Mouse (Mus musculus) frontal cortex, postnatal 36 days (tissue): Measurements from ENCODE around the gene Trmt1.

Experiments
- DNase-seq, 2 experiments: peaks; one replicate each; pipeline ENCODE4 v3.0.0; 2022; ENCODE audit warnings: low spot score in 2 of 2

Trmt1 gene

DNA sequence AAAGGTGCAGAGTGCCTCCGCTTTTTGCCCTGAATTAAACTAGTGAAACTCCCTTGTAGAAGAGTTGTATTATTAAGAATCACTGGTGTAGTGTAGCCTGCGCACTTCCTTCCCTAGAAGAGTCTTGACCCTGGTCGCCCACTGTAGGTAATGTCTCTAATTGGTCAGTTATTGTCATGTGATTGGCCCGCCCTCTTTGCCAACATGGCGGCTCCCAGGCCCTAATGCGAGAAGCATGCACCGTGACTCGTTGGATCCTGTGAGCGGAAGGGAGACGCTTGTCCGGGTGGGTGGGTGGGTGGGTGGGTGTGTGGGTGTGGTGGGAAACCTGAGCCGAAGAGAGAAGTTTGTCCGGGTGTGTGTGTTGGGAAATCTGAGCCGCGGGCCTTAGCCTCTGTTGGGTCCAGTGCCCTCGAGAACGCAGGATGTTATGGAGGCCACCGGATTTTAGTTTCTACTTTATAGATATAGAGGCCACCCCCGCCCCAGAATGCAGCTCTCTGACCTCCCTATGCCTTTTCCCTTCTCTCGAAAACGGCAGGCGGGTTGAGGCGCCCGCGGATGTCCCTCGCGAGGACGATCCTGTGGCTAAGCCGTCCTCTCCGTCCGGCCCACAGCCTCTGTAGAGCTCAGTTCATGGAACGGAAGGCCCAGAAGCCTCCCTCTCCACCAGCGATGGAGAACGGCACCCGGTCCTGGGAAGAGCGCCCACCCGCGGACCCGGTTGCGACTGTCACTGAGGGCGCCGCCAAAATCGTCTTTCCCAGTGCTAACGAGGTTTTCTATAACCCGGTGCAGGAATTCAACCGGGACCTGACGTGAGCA is 3.2 kb downstream of the Trmt1 start:
- peak; percentile 91 to 94 for DNase-seq

DNA sequence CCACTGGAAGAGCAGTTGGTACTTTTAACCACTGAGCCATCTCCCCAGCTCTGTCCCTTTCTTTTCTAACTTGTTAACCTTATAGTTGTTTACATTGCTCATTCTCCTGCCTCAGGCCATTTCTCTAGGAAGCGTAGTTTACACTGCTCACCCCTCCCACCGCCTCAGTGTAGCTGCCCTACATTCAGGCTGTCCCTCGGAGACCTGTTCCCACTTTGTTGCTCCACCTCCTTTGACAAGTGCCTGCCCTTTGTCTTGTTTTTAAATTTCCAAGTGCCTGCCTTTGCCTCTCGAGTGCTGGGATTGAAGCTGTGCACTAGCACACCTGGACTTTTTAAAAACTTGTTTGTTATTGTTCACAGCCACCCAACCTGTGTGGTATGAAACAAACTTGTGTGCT is 7.2 kb downstream of the Trmt1 start:
- DNase-seq: no peak

DNA sequence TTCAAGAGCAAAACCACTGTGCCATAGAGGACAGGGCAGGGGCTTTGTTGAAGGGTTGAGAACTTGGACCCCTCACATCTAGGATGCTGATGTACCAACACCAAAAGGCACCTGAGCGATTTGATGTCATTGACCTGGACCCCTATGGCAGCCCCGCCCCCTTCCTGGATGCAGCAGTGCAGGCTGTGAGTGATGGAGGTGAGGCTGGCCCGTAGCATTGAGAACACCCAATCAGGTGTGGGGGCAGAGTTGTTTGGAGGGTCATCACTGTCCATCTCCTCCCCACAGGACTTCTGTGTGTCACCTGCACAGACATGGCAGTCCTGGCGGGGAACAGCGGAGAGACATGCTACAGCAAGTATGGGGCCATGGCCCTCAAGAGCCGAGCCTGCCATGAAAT is 9.0 kb downstream of the Trmt1 start:
- no peak for DNase-seq

DNA sequence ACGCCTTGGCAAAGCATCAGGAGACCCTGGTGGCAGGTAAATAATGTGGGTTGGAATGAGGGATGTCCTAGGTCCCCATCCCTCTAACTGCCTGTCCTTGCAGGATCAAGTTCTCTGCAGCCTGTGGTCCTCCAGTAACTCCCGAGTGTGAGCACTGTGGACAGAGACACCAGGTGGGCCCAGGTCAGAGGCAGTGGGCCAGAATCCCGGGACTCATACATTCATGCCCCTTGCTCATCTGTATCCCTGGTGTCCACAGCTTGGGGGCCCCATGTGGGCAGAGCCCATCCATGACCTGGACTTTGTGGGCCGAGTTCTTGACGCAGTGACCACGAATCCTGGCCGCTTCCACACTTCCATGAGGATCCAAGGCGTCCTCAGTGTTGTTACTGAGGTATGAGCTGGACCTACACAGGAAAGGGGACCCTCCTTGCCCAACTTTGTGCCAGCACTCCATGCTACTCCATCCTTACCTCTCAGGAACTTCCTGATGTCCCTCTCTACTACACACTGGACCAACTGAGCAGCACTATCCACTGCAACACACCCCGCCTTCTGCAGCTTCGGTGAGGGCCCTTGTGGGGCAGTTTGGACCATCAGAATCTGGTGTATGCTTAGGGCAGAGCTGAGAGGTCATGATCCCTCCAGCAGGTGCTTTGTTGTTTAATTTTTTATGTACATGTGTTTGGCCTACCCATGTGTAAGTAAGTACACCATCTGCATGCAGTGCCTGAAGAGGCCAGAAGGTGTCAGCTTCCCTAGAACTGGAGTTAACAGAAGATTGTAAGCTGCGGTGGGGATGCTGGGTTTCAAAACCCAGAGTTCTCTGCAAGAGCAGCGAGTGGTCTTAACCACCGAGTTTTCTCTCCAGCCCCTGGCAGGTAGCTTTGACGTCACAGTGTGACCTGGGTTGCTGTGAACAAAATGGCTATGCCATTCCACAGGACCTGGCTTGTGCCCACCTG is 11.3 kb downstream of the Trmt1 start:
- no peak for DNase-seq

DNA sequence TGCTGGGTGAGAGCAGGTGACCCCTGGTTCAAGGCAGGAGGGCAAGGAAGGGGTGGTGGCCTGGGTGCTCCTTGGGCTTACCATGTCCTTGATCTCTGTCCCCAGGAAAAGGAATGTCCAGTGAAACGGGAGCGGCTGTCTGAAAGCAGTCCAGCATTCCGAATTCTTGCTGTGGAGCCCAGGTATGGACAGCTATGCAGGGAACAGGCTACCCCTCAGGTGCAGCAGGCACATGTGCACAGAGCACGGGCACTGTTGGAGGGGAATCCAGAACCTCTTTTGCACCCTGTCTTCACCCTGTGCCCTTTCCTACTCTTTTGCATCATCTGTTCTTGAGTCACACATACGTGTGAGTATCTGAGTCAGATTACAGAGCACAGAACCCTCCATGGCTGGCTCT is 12.2 kb downstream of the Trmt1 start:
- no peak for DNase-seq

DNA sequence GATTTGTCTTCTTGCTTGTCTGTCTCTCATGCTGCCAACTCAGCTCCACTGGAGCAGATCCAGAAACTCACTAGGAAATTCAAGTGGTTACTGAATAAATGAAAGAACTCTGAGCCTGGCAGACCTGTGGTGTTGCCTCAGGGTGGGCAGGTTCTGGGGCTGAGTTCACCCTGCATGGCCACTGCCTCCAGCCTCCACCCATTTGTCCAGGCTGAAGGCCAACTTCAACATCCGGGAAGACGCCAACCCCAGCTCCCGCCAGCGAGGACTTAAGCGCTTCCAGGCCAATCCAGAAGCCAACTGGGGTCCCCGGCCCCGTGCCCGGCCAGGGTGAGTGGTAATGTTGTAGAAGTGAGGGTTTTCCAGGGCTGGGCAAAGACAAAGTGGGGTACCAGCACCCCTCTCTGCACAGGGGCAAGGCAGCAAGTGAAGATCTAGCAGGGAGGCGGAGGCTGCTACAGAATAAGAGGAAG is 12.9 kb downstream of the Trmt1 start:
- no peak for DNase-seq

DNA sequence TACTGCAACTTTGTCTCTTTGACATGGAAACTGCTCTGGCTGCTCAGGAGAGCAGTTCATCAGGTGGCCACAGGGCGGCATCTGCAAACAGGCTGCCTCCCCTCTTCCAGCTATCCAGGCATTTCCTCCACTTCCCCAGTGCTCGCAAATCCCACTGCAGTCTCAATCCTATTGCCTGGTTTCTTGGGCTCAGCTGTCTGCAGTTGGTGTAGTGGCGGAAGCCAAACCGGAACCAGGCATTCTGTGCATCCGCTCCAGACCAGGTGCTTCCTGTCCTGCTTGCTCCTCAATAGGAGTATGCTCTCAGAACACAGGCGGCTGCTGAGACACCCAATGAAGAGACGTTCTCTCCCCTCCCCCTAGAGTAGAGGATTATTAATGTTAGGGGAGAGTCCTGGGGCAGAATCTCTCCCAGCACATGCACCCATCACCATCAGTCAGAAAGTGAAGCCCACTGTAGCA is 13.8 kb downstream of the Trmt1 start:
- peak in 1 of 2 experiments; percentile 74 for DNase-seq

DNA sequence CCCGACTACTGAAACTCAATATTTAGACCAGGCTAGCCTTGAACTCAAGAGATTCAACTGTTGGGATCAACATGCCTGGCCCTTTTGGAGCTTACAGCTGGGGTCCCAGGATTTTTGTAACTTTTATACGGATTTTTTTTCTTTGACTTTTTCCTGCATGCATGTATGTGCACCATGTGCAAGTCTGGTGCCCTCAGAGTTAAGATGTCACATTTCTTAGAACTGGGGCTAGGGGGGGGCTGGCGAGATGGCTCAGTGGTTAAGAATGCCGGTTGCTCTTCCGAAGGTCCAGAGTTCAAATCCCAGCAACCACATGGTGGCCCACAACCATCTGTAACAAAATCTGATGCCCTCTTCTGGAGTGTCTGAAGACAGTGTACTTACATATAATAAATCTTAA is 14.4 kb downstream of the Trmt1 start:
- DNase-seq: no peak

DNA sequence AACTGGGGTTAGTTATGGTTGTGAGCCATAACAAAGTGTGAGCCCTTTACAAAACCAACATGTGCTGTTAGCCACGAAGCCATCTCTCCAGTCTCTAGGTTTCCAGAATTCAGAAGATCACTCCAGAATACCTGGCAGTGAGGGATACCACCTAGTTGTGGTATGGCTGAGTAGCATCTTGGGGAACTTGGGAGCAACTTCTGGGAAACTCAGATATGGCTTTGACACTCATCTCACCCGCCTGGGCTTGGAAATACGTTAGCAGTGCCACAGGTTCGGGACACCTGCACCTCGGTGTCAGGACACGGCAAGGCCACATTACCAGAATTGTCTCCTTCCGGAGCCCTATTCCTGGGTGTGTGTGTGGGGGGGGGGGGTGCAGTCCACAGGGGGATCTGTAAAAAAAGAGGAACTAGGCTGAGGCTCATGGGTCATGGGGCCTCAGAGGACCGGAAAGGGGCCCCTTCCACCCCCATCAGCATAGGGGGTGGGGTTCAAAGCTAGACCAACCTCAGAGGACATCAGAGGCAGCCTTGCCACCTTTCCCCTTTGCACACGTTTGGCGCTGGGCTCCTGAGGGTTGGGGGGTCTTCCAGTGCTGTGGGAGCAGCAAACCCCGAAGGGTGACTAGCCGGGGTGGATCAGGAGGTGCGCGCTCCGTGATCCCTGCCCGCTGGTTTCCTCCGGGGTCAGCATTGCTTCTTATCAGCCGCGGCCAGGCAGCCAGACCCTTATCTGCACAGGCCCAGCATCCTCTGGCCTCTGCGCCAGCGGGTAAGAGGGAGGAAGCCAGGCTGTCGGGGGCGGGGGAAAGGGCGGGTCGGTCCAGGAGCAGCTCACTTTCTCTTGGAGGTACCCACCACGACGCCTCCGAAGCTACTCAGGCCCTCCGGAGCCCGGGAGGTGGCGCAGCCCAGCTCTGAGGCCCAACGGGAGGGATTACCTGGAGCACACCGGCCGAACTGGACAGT is 15.1 kb downstream of the Trmt1 start, which contains the start of gene Lyl1:
TSS of gene Lyl1 (plus strand) at position 517 of the 971 bp plus-strand sequence.
- DNase-seq: no peak

DNA sequence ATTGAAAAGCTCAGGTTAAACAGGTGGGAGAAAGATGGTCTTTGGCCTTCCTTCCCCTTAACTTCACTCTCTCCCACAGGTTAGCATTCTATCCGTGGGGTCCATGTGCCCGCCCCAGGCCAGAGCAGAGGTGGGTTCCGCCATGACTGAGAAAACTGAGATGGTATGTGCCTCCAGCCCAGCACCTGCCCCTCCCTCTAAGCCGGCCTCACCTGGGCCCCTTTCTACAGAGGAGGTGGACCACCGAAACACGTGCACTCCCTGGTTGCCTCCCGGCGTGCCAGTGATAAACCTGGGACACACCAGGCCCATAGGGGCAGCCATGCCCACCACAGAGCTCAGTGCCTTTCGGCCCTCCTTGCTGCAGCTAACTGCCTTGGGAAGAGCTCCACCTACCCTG is 16.5 kb downstream of the Trmt1 start:
- DNase-seq: no peak

DNA sequence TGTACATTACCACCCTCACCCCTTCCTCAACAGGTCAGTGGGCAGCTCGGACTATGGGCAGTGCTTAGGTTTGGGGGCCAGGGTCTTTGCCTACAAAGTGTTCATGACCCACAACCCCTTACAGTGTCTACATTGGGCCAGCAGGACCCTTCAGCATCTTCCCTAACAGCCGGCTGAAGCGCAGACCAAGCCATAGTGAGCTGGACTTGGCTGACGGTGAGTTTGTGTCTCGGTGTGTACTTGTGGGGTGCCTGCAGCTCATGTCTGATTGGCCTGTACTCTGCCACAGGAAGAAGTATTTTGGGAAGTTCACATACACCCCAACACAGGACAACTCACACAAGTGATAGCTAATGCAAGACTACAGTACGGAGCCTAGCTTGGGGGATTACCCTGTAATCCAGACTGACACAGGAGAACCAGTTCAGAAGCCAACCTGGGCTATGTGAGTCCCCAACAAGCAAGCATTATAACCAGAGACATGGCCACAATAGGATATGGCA is 16.9 kb downstream of the Trmt1 start:
- no peak for DNase-seq

DNA sequence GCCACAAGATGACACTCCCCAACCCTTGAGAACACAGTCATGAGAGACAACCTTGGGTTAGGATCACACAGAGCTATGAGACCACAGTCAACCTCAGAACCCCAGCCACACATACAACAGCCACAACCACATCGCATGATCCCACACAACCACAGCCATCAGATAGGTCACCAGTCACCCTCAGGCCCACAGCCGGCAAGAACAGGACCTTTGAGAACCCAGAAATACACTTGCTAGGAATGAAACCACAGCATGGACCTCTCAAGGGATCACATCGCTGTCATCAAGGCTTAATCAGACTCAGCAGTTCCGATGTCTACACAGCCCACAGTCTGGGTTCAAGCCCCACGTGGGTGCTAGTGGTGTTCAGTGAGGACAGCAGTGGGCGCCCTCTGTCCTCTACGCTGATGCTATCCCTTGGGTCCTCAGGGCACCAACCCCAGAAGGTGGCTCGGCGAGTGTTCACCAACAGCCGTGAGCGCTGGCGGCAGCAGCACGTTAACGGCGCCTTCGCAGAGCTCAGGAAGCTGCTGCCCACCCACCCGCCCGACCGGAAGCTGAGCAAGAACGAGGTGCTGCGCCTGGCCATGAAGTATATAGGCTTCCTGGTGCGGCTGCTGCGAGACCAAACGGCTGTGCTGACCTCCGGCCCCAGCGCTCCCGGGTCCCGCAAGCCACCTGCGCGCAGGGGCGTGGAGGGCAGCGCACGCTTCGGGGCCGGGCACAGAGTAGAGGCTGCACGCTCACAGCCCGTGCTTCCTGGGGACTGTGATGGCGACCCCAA is 17.6 kb downstream of the Trmt1 start:
- DNase-seq: no peak

DNA sequence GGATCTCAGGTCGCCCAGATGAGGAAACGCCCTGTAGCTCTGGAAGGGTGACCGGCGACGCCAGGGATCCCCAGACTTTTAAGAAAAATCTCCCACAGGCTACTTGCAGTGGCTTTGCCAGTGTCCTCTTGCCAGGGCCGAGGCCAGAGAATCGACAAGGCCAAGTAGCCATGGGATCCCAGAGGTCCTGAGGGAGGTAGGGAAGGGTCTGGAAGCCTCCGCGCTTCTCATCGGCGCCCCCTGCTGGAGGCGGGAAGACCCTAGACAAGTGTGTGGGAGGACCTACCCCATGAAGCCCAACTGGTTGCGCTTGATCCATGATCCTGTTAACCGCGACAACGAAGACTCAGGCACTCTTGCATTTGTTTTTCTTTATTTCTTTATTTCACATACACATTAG is 18.2 kb downstream of the Trmt1 start:
- DNase-seq: no peak

DNA sequence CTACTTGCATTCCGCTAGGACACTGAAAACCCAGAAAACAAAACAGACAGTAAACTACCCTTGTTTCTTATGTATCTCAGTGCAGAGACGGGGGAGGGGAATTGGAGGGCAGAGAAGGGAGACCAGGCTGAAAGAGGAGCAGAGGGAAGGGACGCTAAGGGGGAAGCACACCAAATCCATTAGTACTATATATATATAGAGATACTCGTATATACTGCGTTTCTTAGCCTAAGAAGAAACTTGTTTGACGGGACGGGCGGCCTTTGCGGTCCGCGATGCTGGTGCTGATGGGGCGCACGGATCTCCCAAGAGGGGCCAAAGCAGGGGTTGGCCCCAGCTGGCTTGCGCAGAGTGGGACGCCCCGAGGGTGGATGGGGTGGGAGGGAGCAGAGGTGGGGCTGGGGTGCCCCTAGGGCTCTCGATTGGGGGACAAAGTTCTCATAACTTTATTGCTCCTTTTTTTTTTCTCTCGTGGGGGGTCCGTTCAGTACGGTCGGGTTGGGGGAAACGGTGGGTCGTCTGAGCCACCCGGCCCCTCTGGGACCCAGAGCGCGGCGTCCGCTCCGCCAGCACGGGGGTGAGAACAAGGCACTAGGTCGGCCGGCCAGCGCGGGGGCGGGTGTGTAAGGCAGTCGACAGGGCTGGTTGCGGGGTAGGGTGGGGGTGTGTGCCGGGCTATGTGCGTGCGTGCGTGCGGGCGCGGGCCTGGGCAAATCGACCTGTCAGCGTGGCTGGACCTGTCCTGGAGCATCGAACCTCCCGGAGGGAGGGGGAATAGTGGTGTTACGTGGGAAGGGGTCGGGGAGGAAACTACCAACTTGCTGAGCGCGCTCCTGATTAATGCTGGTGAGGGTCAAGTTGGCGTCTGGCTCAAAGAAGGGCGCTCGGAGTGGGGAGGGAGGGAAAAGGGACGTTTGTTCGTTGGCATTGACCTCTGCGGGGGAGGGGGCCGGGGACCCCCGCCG is 19.0 kb downstream of the Trmt1 start:
- DNase-seq: no peak

DNA sequence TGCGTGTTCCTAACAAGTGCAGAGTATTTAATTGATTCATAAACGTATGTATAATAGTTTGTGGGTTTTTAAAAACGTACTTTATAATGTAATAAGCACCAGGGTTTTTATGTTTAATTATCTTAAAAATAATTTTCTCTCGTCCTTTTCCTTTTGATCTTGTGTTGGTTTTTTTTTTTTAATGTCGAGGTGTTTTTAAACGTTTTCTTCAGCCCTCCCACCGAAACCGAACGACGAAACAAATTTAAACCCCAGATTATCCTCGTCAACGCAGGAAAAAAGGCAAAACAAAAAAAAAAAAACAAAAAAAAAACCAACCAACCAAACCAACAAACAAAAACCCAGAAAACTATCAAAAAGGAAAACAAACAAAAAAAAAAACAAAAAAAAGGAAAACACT is 19.9 kb downstream of the Trmt1 start:
- DNase-seq: no peak

DNA sequence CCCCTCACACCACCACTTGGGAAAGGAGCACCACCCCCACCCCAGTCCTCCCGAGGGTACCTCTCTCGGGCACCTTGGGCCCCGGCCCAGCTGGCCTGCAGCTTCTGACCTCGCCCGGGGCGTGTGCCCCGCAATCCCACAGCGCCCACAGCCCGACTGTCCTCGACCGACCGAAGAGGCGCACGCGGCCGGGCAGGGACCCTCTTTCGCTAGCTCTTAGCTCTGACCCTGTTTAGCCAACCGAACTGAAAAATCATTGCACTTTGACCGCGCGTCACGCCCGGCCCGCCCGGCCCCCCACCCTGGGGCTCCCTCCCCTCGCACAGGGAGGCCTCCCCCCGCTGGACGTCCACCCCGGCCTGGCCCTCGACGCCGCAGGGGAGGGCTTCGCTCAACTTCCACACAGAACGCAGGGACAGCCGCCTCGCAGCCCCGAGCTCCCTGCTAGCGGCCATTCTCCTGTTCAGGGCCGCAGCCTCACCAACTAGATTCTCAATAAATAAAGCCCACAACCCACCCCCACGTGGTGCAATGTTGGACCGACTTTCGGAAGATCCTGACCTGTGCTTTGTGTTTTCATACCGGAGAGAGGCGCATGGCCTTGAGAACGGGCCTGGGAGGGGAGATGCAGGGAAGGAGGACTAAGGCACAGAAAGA is 20.6 kb downstream of the Trmt1 start:
- DNase-seq: no peak

DNA sequence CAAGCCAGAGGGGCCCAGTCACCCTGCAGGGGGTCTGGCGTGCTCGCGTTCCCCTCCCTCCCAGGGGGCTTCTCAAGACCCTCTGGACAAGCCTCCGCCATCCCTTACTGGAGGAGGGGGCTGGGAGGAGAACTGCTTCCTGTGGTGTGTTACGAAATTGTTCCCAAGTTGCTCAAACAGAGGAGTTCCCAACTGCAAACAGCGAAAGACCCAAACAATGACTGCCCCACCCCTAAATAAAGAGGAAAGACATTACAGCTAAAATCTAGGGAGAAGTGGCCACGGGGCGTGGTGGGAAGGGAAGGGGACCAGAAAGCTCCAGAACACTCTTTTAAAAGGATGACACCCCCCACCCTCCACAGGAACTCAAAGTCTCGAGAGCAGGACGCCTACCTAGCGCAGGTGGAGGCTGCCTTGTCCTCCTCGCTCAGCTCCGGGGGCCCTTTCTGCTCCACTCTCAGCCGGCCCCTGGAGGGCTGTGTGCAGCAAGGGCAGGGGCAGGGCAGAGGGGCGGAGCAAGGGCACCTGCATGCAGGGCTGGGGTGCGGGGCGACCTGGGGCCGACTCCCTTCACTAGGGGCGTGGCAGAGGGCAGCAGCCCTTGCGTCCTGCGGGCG is 21.3 kb downstream of the Trmt1 start:
- DNase-seq: no peak

DNA sequence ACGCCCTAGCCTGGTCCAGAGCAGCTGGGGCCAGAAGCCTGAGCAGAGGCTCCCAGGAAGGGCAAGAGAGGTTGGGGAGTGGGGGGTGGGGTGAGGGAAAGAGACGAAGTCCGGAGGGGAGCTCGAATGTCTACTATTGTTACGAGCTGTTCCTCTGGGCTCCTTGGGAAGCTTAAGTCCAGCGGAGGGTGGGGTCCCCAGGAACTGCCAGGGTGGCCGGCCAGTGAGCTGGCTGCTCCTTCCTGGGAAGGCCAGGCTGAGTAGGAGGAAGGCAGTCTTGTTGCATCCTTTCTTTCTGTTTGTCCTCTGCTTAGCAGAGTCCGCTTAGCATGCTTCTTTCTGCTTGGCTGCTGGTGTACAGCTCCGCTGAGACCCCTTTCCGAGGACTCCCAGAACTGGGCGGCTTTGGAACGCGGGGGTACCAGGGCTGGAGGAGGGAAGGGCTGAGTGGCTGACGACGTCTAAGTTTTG is 22.0 kb downstream of the Trmt1 start:
- no peak for DNase-seq
